Mouse (Mus musculus): Measurements from ENCODE around the gene Clstn2. TPM values are rescaled to one million over a fixed set of nuclear protein-coding genes. Genes with fewer than 3 reads are reported as not detected.

Gene Clstn2
- total RNA-seq, 4 experiments from 2014 or later = 0.38 to 0.59 (median 0.49) TPM

- no peak for DNase-seq (ENCODE audit: low spot score)
These were observed 258.0 kb downstream of the Clstn2 start for GRCm38 (mm10) chr9:97774991-97775390.

- DNase-seq (ENCODE audit: low spot score) = no peak
These were observed 259.1 kb downstream of the Clstn2 start for GRCm38 (mm10) chr9:97773911-97774310.

GRCm38 (mm10) chr9:97772431-97772830 lies 260.6 kb downstream of the Clstn2 start:
- DNase-seq (ENCODE audit: low spot score) = no peak

GRCm38 (mm10) chr9:97769331-97769730 lies 263.6 kb downstream of the Clstn2 start:
- DNase-seq (ENCODE audit: low spot score) = no peak

- DNase-seq (ENCODE audit: low spot score) = no peak
These were observed 267.7 kb downstream of the Clstn2 start for GRCm38 (mm10) chr9:97765251-97765767.

GRCm38 (mm10) chr9:97763048-97763447 lies 269.9 kb downstream of the Clstn2 start:
- no peak for DNase-seq (ENCODE audit: low spot score)

GRCm38 (mm10) chr9:97755599-97756270 lies 277.2 kb downstream of the Clstn2 start:
- DNase-seq (ENCODE audit: low spot score) = no peak

GRCm38 (mm10) chr9:97753715-97754114 lies 279.3 kb downstream of the Clstn2 start:
- DNase-seq (ENCODE audit: low spot score) = no peak

GRCm38 (mm10) chr9:97746574-97746973 lies 286.4 kb downstream of the Clstn2 start:
- DNase-seq (ENCODE audit: low spot score) = no peak

GRCm38 (mm10) chr9:97727715-97728486 lies 305.1 kb downstream of the Clstn2 start:
- no peak for DNase-seq (ENCODE audit: low spot score)

GRCm38 (mm10) chr9:97717728-97718127 lies 315.3 kb downstream of the Clstn2 start:
- DNase-seq (ENCODE audit: low spot score) = no peak

GRCm38 (mm10) chr9:97717005-97717404 lies 316.0 kb downstream of the Clstn2 start:
- no peak for DNase-seq (ENCODE audit: low spot score)

- DNase-seq (ENCODE audit: low spot score) = no peak
These were observed 320.1 kb downstream of the Clstn2 start for GRCm38 (mm10) chr9:97712888-97713287.

- no peak for DNase-seq (ENCODE audit: low spot score)
These were observed 329.0 kb downstream of the Clstn2 start for GRCm38 (mm10) chr9:97703901-97704503.

- DNase-seq (ENCODE audit: low spot score) = no peak
These were observed 330.0 kb downstream of the Clstn2 start for GRCm38 (mm10) chr9:97702989-97703388.

- DNase-seq (ENCODE audit: low spot score) = no peak
These were observed 333.0 kb downstream of the Clstn2 start for GRCm38 (mm10) chr9:97699983-97700382.

GRCm38 (mm10) chr9:97699020-97699419 lies 334.0 kb downstream of the Clstn2 start:
- DNase-seq (ENCODE audit: low spot score) = no peak

GRCm38 (mm10) chr9:97698071-97698470 lies 334.9 kb downstream of the Clstn2 start:
- DNase-seq (ENCODE audit: low spot score) = no peak

- DNase-seq (ENCODE audit: low spot score) = no peak
These were observed 336.2 kb downstream of the Clstn2 start for GRCm38 (mm10) chr9:97696655-97697235.

- no peak for DNase-seq (ENCODE audit: low spot score)
These were observed 337.7 kb downstream of the Clstn2 start for GRCm38 (mm10) chr9:97695278-97695677.

GRCm38 (mm10) chr9:97686826-97687425 lies 346.1 kb downstream of the Clstn2 start:
- no peak for DNase-seq (ENCODE audit: low spot score)

GRCm38 (mm10) chr9:97685664-97686063 lies 347.3 kb downstream of the Clstn2 start:
- DNase-seq (ENCODE audit: low spot score) = no peak

Measured in heart, adult 8-10 months (tissue).